Mouse (Mus musculus) T-helper 2 cell (primary cell): ENCODE results near the gene 4930524J08Rik.

ENCODE experiments used
- in situ Hi-C: fragments of 300-600 bp; cut with MboI, MseI; formaldehyde crosslinking; loops from one replicate; pipeline ENCODE4 v1.15.1; 2025; ENCODE audit warnings: high pct_unique_total_duplicates

The 4930524J08Rik gene

DNA sequence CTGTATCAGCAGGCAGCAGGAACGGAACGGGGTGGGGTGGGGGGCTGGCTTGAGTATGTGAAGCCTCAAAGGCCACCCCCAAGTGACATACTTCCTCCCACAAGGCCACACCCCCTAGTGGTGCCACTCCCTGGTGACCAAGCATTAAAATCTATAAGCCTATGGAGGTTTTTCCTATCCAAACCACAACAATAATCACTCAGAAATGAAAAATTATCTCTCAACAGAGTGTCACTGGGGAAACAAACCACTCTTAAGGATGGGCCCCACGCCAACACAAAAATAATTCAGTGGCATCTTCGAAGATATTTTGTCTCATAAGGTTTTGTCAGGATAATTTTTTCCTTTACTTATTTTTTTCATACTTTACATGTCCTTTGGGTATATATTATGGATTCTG, 25.0 kb downstream of the 4930524J08Rik start:
- in situ Hi-C loops: no loop called here

GRCm38 (mm10) chr5:100005431-100005830, 26.6 kb downstream of the 4930524J08Rik start:
- in situ Hi-C loops: no loop called here

DNA sequence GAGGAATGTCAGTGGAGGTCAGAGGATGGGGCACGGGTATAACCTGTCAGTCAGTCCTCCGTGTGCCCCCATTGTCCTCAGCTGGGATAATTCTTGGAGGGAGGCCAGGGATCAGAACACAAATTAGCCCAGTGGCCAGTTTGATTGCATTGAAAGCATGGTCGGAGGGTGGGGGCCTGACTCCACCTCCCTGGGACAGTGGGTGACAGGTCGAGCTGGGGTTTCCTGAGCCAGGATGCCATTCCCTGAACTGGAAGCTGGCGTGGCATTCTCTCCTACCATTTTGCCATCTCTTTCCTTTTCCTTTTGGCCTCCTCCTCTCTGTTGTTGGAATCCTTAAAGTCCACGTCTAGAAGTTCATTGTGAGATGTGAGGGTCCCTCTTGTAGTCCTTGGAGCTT, 27.0 kb downstream of the 4930524J08Rik start:
- in situ Hi-C loops: no loop called here

GRCm38 (mm10) chr5:100006324-100007039, 27.6 kb downstream of the 4930524J08Rik start:
- in situ Hi-C loops: no loop called here

- in situ Hi-C loops: no loop called here
Measured at GRCm38 (mm10) chr5:100007040-100007375, 28.1 kb downstream of the 4930524J08Rik start.

DNA sequence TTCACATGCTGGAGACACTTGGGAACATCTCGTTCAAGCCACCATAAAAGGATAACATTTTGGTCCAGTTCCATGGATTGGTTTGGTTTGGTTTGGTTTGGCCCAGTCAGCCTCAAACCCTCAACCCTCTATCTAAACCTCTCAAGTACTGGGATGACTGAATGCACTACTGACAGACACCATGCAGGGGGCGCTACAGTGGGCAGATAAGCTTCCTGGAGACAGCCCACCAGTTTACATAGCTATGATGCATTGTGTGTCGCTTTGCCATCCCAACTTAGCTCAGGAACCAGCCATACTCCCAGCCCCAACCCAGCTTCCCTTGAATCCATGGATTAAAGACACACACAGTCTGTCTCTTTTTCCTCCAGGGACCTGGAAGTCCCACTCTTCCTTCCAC, 29.6 kb downstream of the 4930524J08Rik start:
- in situ Hi-C loops: no loop called here

DNA sequence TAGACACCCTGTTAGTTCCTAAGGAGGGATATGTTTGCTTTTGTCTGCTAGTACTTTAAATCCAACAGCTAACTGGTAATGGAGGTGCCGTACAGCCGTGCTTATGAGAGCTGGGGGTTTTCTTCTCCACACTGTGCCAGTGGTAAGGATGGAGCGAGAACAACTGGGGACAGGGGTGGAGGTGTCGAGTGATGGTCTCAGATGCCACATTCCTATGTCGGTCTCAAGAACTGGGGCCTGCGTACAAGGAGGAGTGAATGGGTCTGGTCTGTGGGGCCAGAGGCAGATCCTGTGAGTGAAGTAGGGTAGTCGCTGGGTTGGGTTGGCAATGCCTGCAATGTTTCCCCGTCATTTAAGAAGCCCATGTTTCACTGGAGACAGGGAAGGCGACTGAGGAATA, 33.7 kb downstream of the 4930524J08Rik start:
- in situ Hi-C loops: no loop called here

DNA sequence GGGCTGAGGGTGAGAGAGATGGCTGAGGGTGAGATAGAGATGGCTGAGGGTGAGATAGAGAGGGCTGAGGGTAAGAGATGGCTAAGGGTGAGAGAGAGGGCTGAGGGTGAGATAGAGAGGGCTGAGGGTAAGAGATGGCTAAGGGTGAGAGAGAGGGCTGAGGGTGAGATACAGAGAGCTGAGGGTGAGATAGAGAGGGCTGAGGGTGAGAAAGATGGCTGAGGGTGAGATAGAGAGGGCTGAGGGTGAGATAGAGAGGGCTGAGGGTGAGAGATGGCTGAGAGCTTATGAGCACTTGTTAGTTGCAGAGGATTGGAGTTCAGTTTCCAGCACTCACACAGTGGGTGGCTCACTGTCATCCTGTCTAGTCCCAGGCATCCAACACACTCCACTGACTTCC, 41.2 kb downstream of the 4930524J08Rik start:
- in situ Hi-C loops: no loop called here

DNA sequence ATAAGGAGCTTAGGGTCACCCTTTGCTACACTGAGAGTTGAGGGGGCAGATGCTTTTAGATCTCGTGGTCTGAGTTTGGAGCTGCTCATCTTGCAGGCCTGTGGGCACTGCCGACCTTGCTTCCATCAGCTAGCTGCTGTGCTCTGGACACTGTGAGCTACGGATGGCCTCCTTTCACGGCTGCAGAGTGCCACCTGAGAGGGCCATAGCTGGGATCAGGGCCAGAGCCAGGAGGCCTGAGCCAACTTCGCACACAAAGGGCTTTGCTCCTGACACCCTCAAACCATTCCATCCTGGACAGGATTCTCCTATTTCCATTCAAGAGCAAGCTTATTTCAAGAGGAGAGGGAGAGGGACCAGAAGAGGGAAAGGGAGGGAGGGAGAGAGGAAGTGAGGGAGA, 45.5 kb downstream of the 4930524J08Rik start:
- in situ Hi-C loops: no loop called here

GRCm38 (mm10) chr5:100024868-100025267, 46.0 kb downstream of the 4930524J08Rik start:
- in situ Hi-C loops: loop anchor here (25.0 kb wide), 2 partner anchors 487 to 762 kb away; partner anchors contain the start of genes Cops4, Helq, Lin54 and Mrps18c
